Mouse (Mus musculus) C2C12 (cell line): ENCODE measurements around the gene Rassf10.

Experiments
- CEBPB ChIP-seq: IDR thresholded peaks from one replicate; pipeline ENCODE4 v1.6.1; 2011; ENCODE audit warnings: low read depth, mild to moderate bottlenecking, control low read depth, moderate library complexity
- CTCF ChIP-seq: IDR thresholded peaks from one replicate; pipeline ENCODE4 v1.5.1; 2011; ENCODE audit not compliant: control insufficient read depth, insufficient read depth, insufficient read length
- FOSL1 ChIP-seq: IDR thresholded peaks from one replicate; pipeline ENCODE4 v1.8.0; 2011; ENCODE audit warnings: mild to moderate bottlenecking, low read length; ENCODE audit not compliant: poor library complexity, insufficient read depth, severe bottlenecking
- MAX ChIP-seq: IDR thresholded peaks from one replicate; pipeline ENCODE4 v1.6.1; 2011; ENCODE audit warnings: mild to moderate bottlenecking, control low read depth
- MYOD1 ChIP-seq: IDR thresholded peaks from one replicate; pipeline ENCODE4 v1.6.1; 2011; ENCODE audit warnings: low read depth; ENCODE audit not compliant: control insufficient read depth, insufficient read length
- MYOG ChIP-seq: IDR thresholded peaks from one replicate; pipeline ENCODE4 v1.6.1; 2011; ENCODE audit not compliant: control insufficient read depth, insufficient read length; ENCODE audit errors: extremely low read depth
- USF1 ChIP-seq: IDR thresholded peaks from one replicate; pipeline ENCODE4 v1.6.1; 2011; ENCODE audit warnings: low read depth, mild to moderate bottlenecking, control low read depth, moderate library complexity

- no peak for TF ChIP-seq USF1
- no peak for TF ChIP-seq CTCF
- no peak for TF ChIP-seq MYOG
- TF ChIP-seq MAX: no peak
- TF ChIP-seq CEBPB: no peak
- no peak for TF ChIP-seq FOSL1
- no peak for TF ChIP-seq MYOD1
These were observed 29.6 kb downstream of the Rassf10 start for GRCm38 (mm10) chr7:112983316-112983715.
